Mouse (Mus musculus): Measurements from ENCODE around the gene Taok1.
"Not testable (repeated sequence)": the region's sequence is repeated elsewhere in the genome, so short reads cannot be mapped to it uniquely, and the experiment has no call there.

The Taok1 gene

DNA sequence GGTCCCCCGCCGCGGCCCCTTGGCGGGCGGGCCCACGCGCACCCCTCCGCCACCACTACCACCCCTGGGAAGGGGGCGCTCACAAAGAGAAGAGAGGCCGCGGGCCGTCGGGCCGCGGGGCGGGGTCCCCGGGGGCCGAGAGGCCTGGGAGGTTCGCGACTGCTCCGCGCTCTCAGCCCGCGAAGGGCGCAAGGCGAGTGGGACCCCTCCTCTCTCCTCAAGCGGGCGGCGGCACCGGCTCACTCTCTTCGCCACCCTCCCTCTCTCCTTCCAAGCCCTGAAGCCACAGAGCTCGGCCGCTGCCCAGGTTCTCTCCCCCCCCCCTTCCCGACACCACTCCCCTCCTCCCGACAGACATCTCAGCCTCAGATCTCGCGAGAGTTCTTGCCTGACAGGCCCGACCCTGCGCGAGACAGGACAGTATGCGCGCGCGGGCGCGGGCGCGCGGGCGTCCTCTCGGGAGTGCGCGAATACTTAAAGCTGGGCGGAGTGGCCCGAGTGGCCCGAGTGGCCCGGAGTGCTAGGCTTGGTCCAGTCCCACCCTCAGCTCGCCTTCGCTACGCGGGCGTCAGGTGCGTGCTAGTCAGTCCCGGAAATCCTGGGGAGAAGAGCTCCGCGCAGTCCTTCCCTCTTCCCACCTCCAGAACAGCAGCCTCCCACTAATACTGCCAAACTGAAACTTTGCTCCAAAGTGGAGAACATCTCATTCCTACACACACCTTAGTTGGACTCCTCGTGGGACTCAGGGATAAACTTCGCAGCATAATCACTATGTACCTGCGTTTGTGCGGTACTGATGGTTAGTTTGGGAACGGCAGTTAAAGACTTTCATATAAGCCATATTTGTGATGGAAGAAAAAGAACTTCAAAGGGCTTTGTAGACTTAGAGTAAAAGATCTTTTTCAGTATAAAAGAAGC, at the start of gene Taok1:
Gene Taok1, minus strand, starts transcription at position 278 of the 918 bp plus-strand sequence.
- DNase-seq (ENCODE audit: extremely low spot score, low read depth, low spot score): peak; percentile 92

DNA sequence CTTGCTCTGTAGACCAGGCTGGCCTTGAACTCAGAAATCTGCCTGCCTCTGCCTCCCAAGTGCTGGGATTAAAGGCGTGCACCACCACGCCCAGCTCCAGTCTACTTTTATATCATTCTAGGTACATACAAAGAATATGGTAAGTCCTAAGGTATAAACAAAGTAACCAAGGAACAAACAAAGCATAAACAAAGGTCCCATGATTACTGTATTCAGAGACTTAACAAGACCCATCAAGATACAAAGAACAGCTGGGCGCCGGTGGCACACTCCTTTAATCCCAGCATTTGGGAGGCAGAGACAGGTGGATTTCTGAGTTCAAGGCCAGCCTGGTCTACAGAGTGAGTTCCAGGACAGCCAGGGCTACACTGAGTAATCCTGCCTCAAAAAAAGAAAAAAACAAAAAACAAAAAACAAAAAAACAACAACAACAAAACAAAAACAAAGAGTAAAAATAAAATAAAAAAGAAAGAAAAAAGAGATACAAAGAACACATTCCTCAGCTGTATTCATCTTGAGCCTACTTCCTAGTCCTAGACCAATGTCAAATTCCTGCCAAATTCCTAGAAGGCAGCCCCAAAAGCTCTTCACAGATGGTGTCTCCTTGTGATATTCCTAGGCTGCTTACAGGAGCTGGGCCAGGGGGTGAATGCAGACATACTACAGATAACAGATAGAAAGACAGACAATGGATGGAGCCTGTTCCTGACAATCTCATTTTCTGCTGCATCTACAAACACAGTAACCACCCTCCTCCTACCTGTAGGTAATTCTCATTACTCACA, 46.0 kb upstream of the Taok1 start:
- DNase-seq (ENCODE audit: extremely low spot score, low read depth, low spot score): not testable (repeated sequence)

GRCm38 (mm10) chr11:77652484-77652883, 44.9 kb upstream of the Taok1 start:
- no peak for DNase-seq (ENCODE audit: extremely low spot score, low read depth, low spot score)

DNA sequence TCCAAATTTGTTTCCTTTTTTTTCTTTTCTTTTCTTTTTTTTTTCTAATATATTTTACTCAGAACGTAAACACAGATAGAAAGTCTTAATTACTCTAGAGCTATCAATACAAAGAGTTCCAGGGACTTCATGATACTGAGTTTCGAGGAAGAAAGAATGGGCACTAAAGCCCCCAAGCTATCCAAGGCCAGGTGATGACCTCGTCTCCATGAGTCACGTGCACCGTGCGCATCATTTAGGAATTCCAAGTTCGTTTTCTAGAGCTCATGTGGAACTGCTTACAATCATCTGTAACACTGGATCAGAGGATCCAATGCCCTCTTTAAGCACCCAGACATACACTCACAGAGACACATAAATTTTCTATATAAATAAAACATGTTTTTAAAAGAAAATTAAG, 41.3 kb upstream of the Taok1 start:
- DNase-seq (ENCODE audit: extremely low spot score, low read depth, low spot score): no peak

DNA sequence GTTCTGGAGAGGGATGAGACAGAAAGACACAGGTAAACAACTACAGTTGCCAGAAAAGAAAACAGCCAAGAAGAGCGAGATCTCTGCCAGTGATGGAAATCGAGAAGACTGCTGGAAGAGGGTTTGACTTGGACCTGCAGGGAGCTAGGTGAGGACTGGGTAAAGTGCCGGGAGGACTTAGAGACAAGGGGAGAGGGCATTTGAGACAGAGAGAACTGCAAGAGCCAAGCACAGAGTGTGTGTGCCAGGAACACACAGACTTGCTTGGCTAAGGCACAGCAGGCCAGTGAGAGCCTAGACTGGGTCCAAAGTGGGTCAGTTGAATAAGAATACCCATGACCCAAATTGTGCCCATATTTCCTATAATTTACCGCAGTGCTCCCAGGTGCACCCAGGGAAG, 37.9 kb upstream of the Taok1 start:
- DNase-seq (ENCODE audit: extremely low spot score, low read depth, low spot score): no peak

GRCm38 (mm10) chr11:77641390-77641789, 33.8 kb upstream of the Taok1 start:
- no peak for DNase-seq (ENCODE audit: extremely low spot score, low read depth, low spot score)

- DNase-seq (ENCODE audit: extremely low spot score, low read depth, low spot score): no peak
Measured at GRCm38 (mm10) chr11:77630257-77630670, 22.6 kb upstream of the Taok1 start.

DNA sequence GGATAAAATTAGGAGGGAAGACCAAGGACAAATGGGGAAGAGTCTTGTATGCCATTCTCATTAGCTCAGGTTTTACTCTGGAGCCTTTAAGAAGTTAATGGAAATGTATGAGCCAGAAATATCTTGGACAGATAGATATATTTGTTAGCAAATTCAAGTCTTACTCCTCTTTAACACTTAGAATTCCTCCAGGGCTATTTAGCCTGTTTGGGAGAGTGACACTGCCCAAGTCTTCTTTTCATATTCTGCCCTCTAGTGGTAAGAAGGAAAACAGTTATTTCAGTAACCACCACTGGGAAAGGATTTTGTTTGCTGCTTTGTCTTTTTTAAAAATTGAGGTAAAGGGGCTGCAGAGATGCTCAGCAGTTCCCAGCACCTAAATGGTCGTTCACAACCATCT, 21.9 kb upstream of the Taok1 start:
- no peak for DNase-seq (ENCODE audit: extremely low spot score, low read depth, low spot score)

DNA sequence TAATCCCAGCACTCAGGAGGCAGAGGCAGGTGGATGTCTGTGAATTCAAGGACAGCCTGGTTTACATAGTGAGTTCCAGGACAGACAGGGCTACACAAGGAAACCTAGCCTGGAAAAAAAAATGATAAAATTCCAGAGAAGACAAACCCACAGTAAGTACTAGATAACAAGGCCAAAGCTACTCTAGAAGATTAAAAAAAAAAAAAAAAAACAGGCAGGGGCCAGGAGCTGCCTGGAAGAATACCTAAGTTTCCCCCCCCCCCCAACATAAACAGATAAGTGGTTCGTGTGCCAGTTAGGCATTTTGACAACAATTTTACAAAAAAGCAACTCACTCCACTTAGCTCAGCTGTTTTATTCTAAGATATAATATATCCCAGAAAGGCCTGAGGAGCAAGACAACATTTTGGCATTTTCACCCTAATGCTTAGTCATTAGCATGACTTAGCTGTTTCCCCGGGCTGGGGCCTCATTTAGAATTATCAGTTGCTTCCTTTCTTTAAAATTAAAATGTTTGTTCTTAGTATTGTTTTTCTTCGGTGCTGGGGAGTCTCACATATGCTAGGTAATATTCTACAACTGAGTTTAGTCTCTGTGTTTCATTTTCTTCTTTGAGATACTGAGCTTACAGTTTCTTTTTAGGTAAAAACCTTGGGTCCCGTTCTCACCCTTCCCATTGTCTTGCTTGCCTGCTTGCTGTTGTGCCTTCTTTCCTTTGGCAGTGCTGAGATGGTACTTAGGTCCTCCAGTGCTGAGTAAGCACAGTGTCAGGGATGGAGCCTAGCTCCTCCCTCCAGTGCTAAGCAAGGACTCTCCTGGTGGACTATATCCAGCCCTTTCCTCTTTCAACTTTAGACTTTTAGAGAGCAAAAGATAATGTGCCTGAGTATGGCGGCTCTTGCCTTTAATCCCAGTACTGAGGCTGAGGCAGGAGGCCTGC, 19.3 kb upstream of the Taok1 start:
- no peak for DNase-seq (ENCODE audit: extremely low spot score, low read depth, low spot score)

GRCm38 (mm10) chr11:77625061-77625855, 17.6 kb upstream of the Taok1 start:
- DNase-seq (ENCODE audit: extremely low spot score, low read depth, low spot score): no peak

DNA sequence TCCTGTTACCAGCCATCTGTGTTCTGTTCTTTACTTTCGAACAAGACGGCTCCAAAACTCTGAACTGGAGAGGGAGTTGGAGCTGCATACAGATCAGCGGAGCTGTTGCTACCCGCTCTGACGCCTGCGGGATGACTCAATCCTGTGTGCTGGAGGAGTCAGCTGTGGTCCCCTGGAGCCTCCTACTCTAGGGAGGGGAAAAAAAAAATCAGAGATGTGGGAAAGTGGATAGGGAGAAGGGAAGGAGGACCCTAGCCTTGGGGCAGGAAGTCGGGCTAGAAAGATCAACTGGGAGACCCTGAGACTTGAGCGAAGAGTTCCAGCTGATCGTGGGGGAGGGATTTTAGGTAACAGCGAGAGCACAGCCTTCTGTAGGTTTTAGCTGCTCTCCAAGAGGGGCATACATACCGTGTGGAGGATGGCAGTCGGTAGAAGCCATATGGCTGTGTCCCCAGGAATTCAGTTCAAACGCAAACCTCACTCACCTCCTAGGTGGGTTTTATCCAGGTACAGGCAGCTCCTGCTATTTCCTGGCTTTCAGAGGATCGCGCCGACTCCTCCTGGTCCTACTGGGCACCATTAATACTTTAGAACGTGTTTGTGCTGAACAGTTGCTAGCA, 16.9 kb upstream of the Taok1 start:
- DNase-seq (ENCODE audit: extremely low spot score, low read depth, low spot score): no peak

GRCm38 (mm10) chr11:77624002-77624401, 16.4 kb upstream of the Taok1 start:
- no peak for DNase-seq (ENCODE audit: extremely low spot score, low read depth, low spot score)

GRCm38 (mm10) chr11:77621902-77622535, 14.4 kb upstream of the Taok1 start:
- no peak for DNase-seq (ENCODE audit: extremely low spot score, low read depth, low spot score)

GRCm38 (mm10) chr11:77615084-77615624, 7.5 kb upstream of the Taok1 start:
- no peak for DNase-seq (ENCODE audit: extremely low spot score, low read depth, low spot score)

DNA sequence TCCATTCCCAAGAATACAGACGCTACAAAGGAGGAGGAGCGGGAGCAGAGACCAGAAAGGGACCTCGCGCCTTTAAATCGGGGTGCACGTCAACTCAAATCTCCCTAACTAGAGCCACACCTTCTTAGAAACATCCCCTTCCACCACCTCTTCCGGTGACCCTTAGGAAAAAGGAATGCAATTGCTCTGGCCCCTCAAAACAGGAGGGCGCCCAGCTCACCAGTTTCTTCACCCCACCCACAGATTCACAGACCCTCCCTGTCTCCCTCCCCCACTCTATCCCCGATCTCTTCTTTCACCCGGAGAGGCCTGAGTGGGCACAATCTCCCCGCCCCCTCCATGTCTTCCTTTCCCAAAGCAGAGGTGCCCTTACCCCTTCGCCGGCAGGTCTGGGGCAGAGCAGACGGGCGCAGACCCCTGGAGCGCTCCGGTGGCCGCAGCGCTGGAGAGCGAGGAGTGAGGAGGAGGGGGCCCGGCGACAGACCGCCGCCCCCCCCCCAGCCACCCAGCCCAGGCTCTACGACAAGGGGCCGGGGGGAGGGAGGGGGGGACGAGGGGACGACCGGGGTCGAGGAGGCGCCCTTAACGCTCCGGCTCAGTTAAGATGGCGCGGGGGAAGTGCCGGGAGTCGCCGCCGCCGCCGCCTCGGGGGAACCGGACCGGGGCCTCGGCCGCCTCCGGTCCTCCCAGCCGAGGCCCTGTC, 629 bp downstream of the Taok1 start:
- DNase-seq (ENCODE audit: extremely low spot score, low read depth, low spot score): no peak

GRCm38 (mm10) chr11:77606469-77606834, 1.2 kb downstream of the Taok1 start:
- DNase-seq (ENCODE audit: extremely low spot score, low read depth, low spot score): no peak

- DNase-seq (ENCODE audit: extremely low spot score, low read depth, low spot score): no peak
Measured at GRCm38 (mm10) chr11:77597266-77597665, 10.3 kb downstream of the Taok1 start.

GRCm38 (mm10) chr11:77591388-77591787, 16.2 kb downstream of the Taok1 start:
- no peak for DNase-seq (ENCODE audit: extremely low spot score, low read depth, low spot score)

Data from hindlimb bud, embryonic 11.5 days (tissue).